Mouse (Mus musculus) megakaryocyte, adult 5-6 weeks (primary cell): ENCODE measurements around the gene Filip1. TPM values are rescaled to one million over a fixed set of nuclear protein-coding genes. Genes with fewer than 3 reads are reported as not detected.

Source experiments
- ATAC-seq: 2 replicates; pipeline ENCODE4 v1.8.0; 2016; ENCODE audit warnings: mild to moderate bottlenecking, inconsistent platforms; ENCODE audit not compliant: poor library complexity, severe bottlenecking
- total RNA-seq, 2 experiments: library from RNA; stranded (forward) in 1 of 2; stranded (reverse) in 1 of 2; fragments of 153-499, 151-499 nt in 1 of 2; fragments of 221-1000, 200-1000 nt in 1 of 2; gene quantifications; 2 replicates each; pipeline versions ENCODE4 v1.2.3 to v1.2.4; 2015 to 2017

The Filip1 gene
- total RNA-seq, 2 experiments from 2014 or later, result 0.07 to 0.11 TPM

DNA sequence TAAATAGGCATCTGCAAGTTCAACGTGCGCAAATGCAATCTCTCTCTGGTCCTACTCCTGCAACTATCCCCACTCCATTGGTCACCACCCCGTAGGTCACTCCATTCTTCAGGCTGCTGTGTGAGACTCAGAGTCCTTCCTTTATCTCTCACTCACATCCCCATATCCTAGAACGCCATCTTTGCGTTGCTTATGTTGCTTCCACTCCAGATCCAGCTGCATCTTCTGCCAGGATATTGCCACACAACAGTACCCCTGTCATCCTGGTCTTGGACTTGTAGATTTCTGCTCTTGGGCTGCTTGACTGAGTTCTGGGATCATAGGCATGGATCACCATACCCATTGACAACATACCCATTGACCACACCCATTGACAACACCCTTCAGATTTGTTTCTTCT, 62.0 kb downstream of the Filip1 start:
- no peak for ATAC-seq

DNA sequence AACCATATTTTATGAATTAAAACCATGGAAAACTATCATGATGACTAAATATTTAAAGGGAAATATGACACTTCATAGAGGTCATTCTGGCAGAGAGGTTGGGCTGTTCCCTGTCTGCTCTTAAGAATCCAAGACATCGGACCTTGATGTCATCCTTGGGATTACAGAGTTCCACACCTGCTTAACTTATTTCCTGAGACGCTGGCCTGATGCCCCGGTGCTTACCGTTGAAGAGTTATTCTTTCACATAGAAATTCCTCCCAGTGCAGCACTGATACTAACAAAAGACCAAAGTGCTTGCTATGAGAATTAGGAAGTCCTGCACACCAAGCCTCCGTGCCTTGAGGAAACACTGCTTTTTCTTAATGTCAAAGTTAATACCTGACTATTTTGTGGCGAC, 62.6 kb downstream of the Filip1 start:
- ATAC-seq, result no peak

DNA sequence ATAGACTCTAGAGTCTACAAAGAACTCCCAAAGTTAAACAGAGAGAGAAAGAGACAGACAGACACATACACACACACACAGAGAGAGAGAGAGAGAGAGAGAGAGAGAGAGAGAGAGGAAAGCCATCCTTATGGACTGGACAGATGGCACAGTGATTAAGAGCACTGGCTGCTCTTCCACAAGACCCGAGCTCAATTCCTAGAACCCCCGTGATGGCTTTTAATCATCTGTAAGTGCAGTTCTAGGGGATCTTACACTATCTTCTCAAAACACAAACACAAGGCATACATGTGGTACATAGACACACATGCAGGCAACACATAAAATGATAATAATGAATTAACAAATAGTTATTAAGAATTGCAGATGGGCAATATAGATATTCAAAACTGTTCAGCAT, 64.3 kb downstream of the Filip1 start:
- ATAC-seq, result no peak

DNA sequence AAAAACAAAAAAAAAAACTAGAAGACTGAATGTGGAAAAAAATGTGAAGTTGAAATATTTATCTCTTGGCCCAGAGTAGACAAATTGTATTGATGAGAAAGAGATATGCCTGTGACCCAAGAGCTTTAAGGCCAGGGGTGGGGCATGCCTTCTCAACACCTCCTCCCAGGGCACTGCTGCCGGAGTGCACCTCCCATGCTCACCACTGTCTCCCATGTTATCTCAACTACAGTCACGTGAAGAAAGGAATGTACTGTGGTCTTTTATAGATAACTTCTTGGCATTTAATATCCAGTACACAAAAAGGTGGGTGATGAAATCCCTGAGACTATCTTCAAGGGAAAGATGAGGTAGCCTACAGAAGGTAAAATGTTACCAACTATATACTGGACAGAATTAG, 64.7 kb downstream of the Filip1 start:
- ATAC-seq, result no peak

DNA sequence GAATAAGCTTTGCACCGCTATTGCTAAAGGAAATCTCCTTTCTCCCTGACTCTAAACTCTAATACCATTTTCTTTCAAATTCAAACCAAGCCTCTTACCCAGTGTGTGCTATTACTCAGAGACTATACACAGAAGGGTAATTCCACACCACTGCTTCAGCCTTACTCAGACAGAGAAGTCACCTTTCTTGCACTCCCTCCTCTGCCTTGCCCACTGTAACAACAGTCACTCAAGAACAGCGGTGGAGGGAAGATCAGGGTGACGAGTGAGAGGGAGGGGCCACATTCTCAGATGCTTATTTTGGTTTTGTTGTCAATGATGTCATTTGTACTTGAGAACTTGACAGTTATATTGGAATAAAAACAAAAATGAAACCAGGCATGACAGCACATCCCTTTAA, 65.2 kb downstream of the Filip1 start:
- no peak for ATAC-seq

DNA sequence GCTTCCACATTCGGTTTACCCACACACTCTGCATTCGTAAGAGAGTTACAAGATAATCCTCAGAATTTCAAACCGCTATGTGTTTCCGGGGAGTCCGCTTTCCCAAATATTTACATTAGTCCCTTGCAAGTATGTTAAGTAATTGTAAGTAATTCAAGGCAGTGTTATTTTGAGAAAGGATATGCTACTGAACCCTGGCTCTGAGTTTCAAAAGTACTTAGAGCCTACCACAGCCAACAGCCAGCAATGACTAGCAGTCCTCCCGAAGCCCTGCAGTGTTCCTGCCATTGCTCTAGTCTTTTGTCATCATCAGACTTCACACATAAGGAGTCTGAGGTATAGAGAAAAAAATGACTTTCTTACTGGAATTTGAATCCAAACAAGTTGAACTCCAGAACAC, 67.8 kb downstream of the Filip1 start:
- ATAC-seq, result no peak

DNA sequence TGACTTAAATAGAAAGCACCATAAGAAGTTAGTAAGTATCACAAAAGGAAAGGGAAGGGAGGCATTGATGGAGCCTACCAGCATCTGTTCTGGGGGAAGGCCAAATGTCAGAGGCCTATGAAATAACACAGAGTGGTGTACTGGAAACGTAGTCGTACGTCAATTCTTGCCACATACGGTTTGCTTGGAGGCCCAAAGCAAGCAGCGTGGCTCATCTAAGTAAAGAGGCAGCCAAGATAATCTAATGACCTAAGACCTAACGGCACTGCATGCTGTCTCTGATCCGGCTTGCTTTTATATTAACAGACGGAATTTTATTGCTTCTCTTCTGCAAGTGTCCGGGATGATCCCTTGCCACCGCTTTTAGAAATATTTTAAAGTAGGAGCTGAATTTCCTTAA, 68.7 kb downstream of the Filip1 start:
- no peak for ATAC-seq

DNA sequence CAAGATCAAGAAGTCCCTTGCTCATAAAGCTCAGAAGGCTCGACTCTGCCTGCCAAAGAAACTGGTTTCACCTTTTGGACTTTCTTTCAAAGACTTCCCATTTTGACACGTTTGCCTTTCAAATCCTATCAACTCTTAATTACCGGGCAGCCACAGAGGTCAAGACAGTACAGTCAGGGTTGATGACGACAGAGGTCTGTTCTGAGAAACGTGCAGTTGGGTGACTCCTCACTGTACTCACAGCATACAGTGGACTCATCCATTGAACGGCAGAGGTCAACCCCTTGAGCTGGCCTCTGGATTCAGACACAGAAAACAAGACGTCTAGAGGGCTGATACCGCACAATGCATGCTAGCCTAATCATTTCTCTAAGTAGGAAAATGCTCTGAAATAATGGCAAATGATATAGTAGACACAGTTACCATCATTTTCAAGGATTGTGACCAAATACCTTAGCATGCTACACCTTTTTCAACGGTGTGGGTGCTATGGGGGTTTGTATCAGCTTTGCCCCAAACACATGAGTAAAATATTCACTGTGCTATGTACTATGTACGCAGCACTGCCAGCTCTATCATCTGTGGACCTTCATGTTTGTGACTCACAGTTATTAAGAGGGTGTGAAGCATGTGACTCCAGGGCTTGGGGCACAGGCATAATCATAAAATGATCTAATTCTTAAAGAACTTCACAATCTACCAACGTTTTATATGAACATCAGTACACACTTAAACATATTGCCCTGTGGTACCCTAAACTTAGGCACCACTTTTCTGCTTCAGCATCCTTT, 74.0 kb downstream of the Filip1 start:
- no peak for ATAC-seq

DNA sequence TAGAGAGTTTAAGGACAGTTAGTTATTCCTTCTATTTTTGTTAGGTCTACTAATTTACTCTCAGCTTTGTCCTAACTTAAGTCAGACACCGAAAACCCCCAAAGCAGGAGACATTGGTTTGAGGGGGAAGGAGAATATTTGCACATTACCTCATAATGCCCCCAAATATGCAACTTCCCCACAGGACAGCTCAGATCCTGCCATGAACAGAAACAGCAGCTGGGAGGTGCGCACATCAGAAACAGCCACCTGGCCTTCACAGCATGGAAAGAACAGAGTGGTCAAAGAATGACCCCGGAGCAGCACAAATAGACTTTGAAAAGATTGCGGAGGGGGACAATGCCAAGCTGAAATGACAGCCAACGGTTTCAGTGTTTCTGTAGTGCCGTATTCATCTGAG, 75.1 kb downstream of the Filip1 start:
- ATAC-seq, result no peak

DNA sequence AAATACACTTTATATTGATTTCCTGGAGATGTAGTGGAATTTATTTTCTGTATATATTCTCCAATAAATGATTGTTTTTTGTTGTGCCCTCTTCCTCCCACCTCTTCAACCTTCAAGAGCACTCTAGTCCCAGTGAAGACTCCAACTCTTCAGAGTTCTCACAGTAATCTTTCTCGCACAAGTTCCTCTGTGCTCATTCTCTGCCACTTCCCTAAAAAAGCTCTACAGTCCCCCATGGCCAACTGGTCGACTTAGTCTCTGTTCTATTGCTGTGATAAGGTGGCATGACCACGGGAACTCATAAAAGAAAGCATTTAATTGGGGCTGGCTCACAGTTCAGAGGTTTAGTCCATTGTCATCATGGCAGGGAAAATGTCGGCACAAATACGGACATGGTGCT, 80.1 kb downstream of the Filip1 start:
- peak; percentile 36; the same call in 1 of the 2 replicates for ATAC-seq

DNA sequence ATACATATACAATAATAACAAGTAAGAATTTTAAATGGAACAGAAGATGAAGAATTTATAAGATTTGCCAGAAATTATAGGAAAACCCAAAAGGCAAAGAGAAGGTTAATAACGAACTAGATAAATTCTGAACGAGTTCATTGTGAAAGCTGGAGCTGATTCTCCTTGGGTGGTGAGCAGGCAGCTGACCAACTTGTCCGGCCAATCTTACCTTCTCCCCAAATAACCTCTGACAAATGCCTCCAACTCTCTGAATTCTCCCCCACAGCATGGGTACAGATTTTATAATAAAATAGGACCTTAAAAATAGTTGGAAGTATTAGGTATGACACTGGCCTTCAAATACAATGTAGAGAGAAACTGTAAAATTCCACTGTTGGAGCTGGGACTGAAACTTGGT, 84.6 kb downstream of the Filip1 start:
- ATAC-seq, result no peak

DNA sequence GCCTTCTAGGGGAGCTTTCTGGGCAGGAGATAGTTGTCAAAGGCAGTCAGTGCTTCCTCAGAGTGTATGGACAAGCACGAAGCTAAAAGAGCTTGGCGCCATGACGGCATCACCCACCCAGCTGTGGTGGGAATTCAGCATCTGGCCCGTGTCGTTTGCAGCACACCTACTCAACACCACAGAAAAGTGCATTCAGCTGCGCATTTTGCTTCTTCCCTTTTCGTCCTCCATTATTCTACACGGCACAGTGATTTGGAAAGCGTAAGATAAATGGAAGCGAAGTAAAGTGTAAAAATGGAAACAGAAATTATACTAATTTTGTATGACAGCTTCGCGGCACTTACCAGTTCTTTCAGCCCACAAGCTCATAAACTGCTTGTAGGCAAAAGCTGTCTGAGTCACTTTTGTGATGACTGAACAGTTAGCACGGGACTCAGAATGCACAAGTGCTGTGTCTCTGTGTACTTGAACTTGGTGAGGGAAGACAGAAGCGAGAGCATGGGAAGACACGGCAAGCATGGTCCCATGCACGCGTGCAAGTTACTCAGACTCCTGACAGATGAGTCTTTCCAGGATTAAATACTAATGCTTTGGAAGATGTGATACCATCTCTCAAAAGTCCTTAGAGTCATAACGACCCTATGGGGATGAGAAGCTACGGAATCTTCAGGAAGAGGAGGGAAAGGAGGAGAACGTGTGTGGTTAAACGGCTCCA, 85.3 kb downstream of the Filip1 start:
- no peak for ATAC-seq

DNA sequence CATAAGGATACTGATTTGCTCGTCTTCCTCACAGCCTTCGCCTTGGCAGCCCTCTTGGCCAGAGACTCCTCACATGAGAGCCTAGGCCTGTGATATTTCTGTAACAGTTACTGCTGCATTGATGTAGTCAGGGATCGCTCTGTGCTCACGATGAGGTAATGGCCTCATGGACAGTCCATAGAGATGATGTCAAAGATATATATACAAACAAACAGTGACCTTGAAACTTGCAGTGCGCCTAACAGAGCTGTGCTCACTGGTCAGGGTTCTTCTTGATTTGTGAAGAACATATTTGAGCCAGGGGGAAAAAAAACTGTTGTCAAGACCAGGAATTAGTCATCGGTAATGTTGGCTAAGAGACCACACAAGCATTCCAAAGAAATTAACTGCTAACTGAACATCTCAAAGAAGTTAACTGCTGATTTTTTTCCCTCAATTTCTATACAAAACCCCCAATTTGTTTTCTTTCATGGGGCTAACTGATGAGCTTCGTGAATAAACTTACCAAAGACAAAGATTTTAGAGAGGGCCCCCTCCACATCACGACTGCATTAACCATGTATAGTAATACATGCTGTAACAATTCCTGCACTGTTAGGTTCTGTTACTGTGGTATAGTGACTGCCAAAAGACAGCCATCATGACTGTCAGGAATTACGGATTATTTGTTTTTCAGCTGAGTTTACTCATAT, 86.0 kb downstream of the Filip1 start:
- ATAC-seq, result no peak

DNA sequence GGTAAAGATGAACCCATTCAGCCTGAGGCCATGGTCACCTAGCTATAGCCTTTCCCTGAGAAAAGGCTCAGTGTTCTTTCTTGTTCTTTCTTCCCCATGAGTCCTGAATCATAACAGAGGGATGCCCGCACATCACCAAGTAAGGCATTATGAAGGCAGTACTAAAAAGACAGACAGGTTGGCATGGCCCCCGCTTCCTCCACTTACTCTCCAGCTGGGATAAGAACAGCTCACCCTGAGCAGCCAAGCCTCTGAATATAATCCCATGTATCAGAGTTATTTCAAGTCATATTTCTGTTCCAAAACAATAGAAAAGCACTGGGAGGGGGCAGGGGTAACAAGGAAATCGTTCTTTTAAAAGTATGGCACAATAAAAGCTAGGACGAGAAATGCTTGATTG, 86.7 kb downstream of the Filip1 start:
- no peak for ATAC-seq

DNA sequence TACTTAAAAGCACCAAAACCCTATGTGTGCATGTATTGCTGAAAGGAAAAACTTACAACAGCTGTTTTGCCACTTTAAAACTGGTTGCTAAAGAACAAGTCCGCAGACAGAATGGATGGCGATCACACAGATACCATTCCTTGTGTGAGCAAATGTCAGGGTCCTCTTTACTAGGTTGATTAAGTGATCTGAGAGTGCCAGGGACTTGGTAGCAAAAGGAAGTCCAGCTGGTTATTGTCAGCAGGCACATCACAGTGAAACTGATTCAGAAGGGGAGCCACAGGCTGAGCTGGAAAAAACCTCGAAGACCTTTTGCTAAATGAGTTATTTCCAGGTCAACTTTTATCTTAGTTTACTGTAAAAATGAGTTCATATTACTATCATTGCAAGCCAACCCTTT, 89.4 kb downstream of the Filip1 start:
- ATAC-seq, result no peak

DNA sequence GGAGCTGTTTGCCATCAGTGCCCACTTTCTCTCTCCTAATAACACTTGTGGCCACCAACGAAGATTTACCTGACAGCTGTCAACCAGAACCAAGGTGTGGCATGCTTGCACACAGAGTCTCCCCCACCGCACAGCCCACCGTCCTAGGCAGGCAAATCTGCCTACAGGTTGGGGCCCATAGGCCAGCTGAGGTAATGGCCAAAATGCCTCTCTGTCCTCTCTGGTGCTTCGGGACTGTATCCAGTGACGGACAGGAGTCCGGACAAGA, 90.2 kb downstream of the Filip1 start:
- ATAC-seq, result no peak

DNA sequence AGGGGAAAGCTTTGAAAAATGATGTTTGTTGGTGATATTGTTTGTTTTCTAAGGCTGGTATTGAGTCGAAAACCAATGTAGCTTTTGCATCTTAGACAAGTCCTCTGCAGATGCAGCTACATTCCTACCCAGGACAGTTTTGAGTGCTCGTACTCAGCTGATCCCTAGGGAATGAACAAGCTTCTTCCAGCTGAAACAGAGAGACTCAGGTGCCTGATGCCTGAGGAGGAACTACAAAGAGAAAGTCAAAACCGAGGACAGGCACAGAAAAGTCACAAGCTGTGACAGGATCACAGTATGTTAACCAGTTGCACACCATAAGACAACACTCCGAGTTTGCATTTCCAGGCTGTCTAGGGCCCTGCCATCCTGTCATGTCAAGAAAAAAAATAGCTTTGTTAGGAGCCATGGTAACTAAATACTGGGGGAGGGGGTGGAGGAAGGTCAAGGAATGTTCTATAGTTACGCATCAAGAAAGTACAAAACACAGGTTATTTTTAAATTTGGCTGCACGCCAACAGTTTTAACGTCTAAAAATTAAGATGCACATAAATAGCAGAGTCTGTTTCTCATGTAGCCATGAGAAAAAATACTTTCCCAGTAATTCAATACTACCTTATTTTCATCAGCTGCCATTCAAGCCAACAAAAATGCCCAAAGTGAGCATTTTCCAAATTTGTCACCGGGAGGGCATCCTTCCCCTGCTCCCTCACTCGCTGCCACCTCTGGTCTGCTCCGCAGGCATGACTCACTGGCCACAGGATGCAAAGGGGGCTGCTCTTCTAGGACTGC, 90.8 kb downstream of the Filip1 start:
- no peak for ATAC-seq

DNA sequence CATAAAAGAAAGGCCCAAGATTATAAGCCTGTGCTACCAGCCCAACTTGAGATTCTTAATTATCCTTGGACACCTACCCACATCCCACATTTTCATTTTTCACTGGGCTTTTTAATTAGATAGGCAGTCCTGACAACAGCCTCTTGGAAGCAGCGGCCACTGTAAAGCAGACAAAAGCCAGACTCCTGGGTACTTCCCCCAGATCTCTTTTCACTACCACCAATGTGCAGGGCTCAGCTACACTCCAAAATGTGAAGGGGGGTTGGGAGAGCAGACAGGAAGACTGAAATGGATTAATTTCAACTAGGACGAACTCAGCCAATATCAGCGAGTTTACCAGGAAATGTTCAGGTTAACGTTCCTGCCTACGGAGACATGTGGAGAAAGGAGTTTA, 92.1 kb downstream of the Filip1 start:
- ATAC-seq, result no peak

DNA sequence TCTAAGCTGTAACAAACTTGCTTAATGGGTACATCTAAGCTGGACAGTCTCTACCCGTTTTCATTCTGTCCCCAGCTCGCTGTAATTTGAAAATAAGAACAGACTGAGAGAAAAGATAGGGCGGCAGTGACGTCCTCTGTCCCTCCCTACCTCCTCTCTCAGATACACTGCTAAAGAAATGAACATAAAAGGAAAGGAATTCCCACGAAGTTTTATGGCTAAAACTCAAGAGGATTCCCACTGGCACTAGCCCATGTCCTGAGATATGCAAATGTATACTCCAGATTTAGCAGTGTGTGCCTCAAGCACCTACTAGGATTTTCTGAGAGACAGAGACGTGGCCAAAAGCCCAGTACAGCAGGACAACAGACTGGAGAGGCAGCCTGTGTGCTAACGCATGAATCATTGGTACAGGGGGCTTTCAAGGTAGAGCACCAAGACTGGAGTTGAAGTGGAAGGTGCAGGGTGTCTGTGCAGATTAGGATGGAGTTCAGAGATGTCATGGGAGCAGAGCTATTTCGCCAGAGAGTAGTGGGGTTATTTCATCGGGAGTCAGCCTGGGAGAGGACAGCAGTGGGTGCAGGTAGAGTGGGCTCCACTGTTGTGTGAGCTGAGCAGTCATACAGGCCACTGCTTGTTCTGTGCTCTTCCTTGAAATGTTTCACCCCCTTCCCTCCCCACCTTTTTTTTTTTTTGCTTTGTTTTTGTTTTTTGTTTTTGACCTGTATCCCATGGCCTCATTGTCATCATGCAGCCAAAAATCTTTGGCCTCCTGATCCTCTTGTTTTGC, 92.7 kb downstream of the Filip1 start:
- ATAC-seq, result no peak

DNA sequence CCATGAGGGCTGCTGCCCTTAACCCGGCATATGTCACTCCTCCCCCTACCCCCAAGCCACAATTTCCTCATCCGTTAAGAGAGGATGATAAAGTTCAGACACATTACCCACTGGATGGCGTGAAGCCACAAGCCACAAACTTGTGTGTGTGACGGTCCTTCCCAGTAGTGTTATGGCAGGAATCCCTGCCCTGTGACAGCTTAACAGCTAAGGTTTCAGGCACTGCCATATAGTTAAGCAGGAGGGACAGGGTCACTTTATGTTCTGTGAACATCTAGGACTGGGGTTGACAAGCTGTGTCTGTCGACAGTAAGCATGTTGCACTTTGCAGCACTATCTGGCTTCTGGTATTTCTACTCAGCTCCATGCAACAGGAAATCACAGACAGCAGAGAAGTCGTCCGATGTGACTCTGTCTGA, 93.3 kb downstream of the Filip1 start:
- peak; percentile 87 for ATAC-seq
